Comparison of ENCODE assay signal across 8 mouse cellular contexts in genomic region chr3:95110911-95111726, GRCm38 (mm10). TPM values are rescaled to one million over a fixed set of nuclear protein-coding genes. Genes with fewer than 3 reads are reported as not detected.
DNase-seq lines count a peak whose midpoint lies in the region; ATAC-seq lines count a peak whose summit lies in the region.

Vps72 (plus strand) TSS chr3:95111022.

- H3K4me3 ChIP-seq in heart, embryonic 14.5 days (ENCODE audit: control insufficient read depth in 1 of 2, insufficient read depth in 1 of 2, low read depth in 1 of 2, low read length in 2 of 2): peak within 1 kb of the TSS; percentile 81 to 97
- peak within 1 kb of the TSS; percentile 78 for H3K4me3 ChIP-seq in liver, embryonic 13.5 days (replicated peaks)
- H3K4me3 ChIP-seq in stomach, embryonic 16.5 days (replicated peaks; ENCODE audit: low read length): peak within 1 kb of the TSS; percentile 86

- peak; percentile 54 for DNase-seq in c-Kit-negative CD71-positive TER-119-positive erythroid progenitor cells, embryonic 14.5 days (ENCODE audit: low read depth, low spot score)
- peak; percentile 79 for DNase-seq in fibroblast of lung, adult 2 months (ENCODE audit: low read depth)
- DNase-seq in kidney, postnatal 14 days: peak; percentile 94
- peak; percentile 85 for DNase-seq in liver, embryonic 13.5 days
- peak; percentile 93 for DNase-seq in neural tube, embryonic 10.5 days (ENCODE audit: extremely low spot score, low spot score)

- H3K36me3 ChIP-seq in heart, embryonic 14.5 days (ENCODE audit: control insufficient read depth, insufficient read depth, low read length): peaks cover 21% of the 10 kb centered on the region
- H3K36me3 ChIP-seq in liver, embryonic 13.5 days: peaks cover 18% of the 10 kb centered on the region
- H3K36me3 ChIP-seq in stomach, embryonic 16.5 days (ENCODE audit: control insufficient read depth, insufficient read depth, low read length): 0 out of 2 replicates have a peak, but pooled peaks cover 8% of the 10 kb centered on the region

- H3K27ac ChIP-seq in heart, embryonic 14.5 days (replicated peaks in 1 of 2; ENCODE audit: control insufficient read depth in 1 of 2, insufficient read depth in 1 of 2, low read depth in 2 of 2, low read length in 2 of 2): peak within 1 kb of the TSS; percentile 98 to 99
- H3K27ac ChIP-seq in liver, embryonic 13.5 days: peak within 1 kb of the TSS; percentile 92
- H3K27ac ChIP-seq in stomach, embryonic 16.5 days (ENCODE audit: low read length): peak within 1 kb of the TSS; percentile 99

- no peaks in the 10 kb centered on the region for H3K27me3 ChIP-seq in heart, embryonic 14.5 days (ENCODE audit: control insufficient read depth, insufficient read depth, low read length)
- no peaks in the 10 kb centered on the region for H3K27me3 ChIP-seq in liver, embryonic 13.5 days
- no peaks in the 10 kb centered on the region for H3K27me3 ChIP-seq in stomach, embryonic 16.5 days (ENCODE audit: control insufficient read depth, insufficient read depth, low read length)

- H3K4me1 ChIP-seq in heart, embryonic 14.5 days (ENCODE audit: control insufficient read depth in 2 of 2, insufficient read depth in 2 of 2, low read length in 2 of 2): peaks cover 2 to 8% of the 10 kb centered on the region in 2 experiments
- peaks cover 45% of the 10 kb centered on the region for H3K4me1 ChIP-seq in liver, embryonic 13.5 days (replicated peaks)
- H3K4me1 ChIP-seq in stomach, embryonic 16.5 days (ENCODE audit: control insufficient read depth, insufficient read depth, low read length): peaks cover 8% of the 10 kb centered on the region

- H3K9me3 ChIP-seq in heart, embryonic 14.5 days (ENCODE audit: control insufficient read depth, low read length): no peaks in the 10 kb centered on the region
- H3K9me3 ChIP-seq in liver, embryonic 13.5 days (replicated peaks): no peaks in the 10 kb centered on the region
- H3K9me3 ChIP-seq in stomach, embryonic 16.5 days (replicated peaks; ENCODE audit: control insufficient read depth, low read length): no peaks in the 10 kb centered on the region

- ATAC-seq in CD4-positive, CD25-positive, alpha-beta regulatory T cell, adult 4 months: peak; percentile 79
- ATAC-seq in heart, embryonic 14.5 days (ENCODE audit: insufficient number of reproducible peaks, insufficient read depth, low FRiP score, low read depth): peak; percentile 69
- ATAC-seq in liver, embryonic 13.5 days (ENCODE audit: low read depth): peak; percentile 71
- ATAC-seq in stomach, embryonic 16.5 days (ENCODE audit: insufficient read depth, low FRiP score): peak; percentile 75

- peak within 1 kb of the TSS; percentile 89 for H3K9ac ChIP-seq in heart, embryonic 14.5 days (ENCODE audit: low read length)
- peak within 1 kb of the TSS; percentile 84 for H3K9ac ChIP-seq in liver, embryonic 13.5 days
- H3K9ac ChIP-seq in stomach, embryonic 16.5 days (ENCODE audit: low read length): peak within 1 kb of the TSS; percentile 95

- H3K4me2 ChIP-seq in heart, embryonic 14.5 days (ENCODE audit: low read length): peak within 1 kb of the TSS; percentile 57
- peak within 1 kb of the TSS; percentile 62 for H3K4me2 ChIP-seq in liver, embryonic 13.5 days
- H3K4me2 ChIP-seq in stomach, embryonic 16.5 days (ENCODE audit: low read depth, low read length): peak within 1 kb of the TSS; percentile 67

- WGBS in heart, embryonic 14.5 days: under 1% methylated on average over 54 of the region's 54 CpGs
- under 1% methylated on average over 54 of the region's 54 CpGs for WGBS in liver, embryonic 13.5 days (ENCODE audit: insufficient replicate concordance)
- WGBS in stomach, embryonic 16.5 days: under 1% methylated on average over 53 of the region's 54 CpGs

RNA-seq across cellular contexts. Expression of gene Vps72, which starts in this region (rescaled TPM):
- 10 to 100 TPM; 64.3 to 69.5 TPM for polyA plus RNA-seq in CD4-positive, CD25-positive, alpha-beta regulatory T cell, adult 4 months (2017; shearing (Covaris generic))
- 87.5 and 95.7 TPM in 2 replicates for polyA plus RNA-seq in heart, embryonic 14.5 days (2014; fragmentation: Nextera tagmentation; extraction: Ambion mirVana)
- polyA plus RNA-seq in liver, embryonic 13.5 days (2015; fragmentation: Nextera tagmentation; extraction: Ambion mirVana): 39.2 and 43.3 TPM in 2 replicates
- polyA plus RNA-seq in stomach, embryonic 16.5 days (2015; fragmentation: Nextera tagmentation; extraction: Ambion mirVana): 102 and 123 TPM in 2 replicates

Comparison
In these comparisons a context has a peak if more than half of its experiments do, and no peak if none do; other contexts are left out.
1. Peak in every context shown above with its lines: DNase-seq, ATAC-seq, H3K4me3 ChIP-seq and H3K27ac ChIP-seq.